Comparison of ENCODE assay signal across 34 mouse cellular contexts in the genomic region with DNA sequence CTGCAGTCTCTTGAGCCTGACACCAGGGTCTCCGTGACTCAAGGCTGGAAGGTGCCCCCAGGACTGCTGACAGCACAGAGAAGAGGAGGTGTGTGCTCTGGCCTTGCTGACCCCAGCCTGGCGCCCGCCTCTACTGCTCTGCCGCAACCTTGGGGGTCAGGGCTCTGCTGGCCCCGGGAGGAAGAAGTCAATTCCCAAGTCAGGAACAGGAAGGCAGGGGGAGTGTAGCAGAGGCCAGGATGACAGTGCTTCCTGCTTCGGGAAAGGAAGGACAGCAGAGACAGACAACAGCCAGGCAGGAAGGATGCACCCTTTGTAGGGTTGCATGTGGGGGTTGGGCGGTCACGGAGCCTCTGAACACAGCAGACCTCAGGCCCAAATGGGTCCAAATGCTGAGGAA. TPM values are rescaled to one million over a fixed set of nuclear protein-coding genes. Genes with fewer than 3 reads are reported as not detected.
A peak's percentile ranks its signal among the peaks of the same experiment; 100 is the strongest.
DNase-seq lines count a peak whose midpoint lies in the region; ATAC-seq and TF ChIP-seq lines count a peak whose summit lies in the region.
"Had no signal": no experiment of that assay in that cellular context is flagged by ENCODE, and none has a peak within 500 bp of the region (broad histone marks: within the 10 kb centered on the region; RNA-seq: fewer than 3 reads in every experiment).

No protein-coding gene starts in this region.

- DNase-seq in adrenal gland, postnatal 10 days, result peak; percentile 17
- no peak for DNase-seq in adrenal gland, postnatal 4 days (ENCODE audit: low spot score in 2 of 2)
- DNase-seq in kidney, adult 2 months, result peak; percentile 19
- no peak for DNase-seq in kidney, adult 11 months
- DNase-seq in liver, embryonic 13.5 days, result no peak
- peak; percentile 30 to 54 for DNase-seq in lung, postnatal 4 days
- DNase-seq in lung, postnatal 25 days (ENCODE audit: low spot score), result no peak
- DNase-seq: cerebellum, adult 11-12 months; cerebellum, adult 9-11 months; embryo, embryonic 11 days; gastrocnemius, postnatal 25 days; heart, adult 18-20 months; heart, postnatal 14 days; kidney, adult 18-20 months; kidney, postnatal 4 days; lung, embryonic 14.5 days; right cerebral cortex, postnatal 25 days had no signal

- H3K36me3 ChIP-seq in kidney, adult 2 months (ENCODE audit: control insufficient read depth, insufficient read depth, low read length), result no peaks in the 10 kb centered on the region
- H3K36me3 ChIP-seq in liver, embryonic 13.5 days, result no peaks in the 10 kb centered on the region
- no peaks in the 10 kb centered on the region for H3K36me3 ChIP-seq in liver, embryonic 12.5 days
- H3K36me3 ChIP-seq: embryonic facial prominence, embryonic 12.5 days; G1E; hindbrain, embryonic 10.5 days; hindbrain, embryonic 15.5 days; limb, embryonic 13.5 days; stomach, embryonic 15.5 days had no signal

- no peaks in the 10 kb centered on the region for H3K4me1 ChIP-seq in kidney, adult 2 months (ENCODE audit: control insufficient read depth, insufficient read depth, low read length)
- 0 out of 2 replicates have a peak, but pooled peaks cover 1% of the 10 kb centered on the region for H3K4me1 ChIP-seq in liver, embryonic 13.5 days (replicated peaks)
- peaks cover 2% of the 10 kb centered on the region for H3K4me1 ChIP-seq in liver, embryonic 12.5 days
- H3K4me1 ChIP-seq: embryonic facial prominence, embryonic 12.5 days; hindbrain, embryonic 15.5 days; limb, embryonic 13.5 days; stomach, embryonic 15.5 days had no signal

- no peaks in the 10 kb centered on the region for H3K9me3 ChIP-seq in liver, embryonic 13.5 days (replicated peaks)
- no peaks in the 10 kb centered on the region for H3K9me3 ChIP-seq in liver, embryonic 12.5 days (replicated peaks)
- H3K9me3 ChIP-seq: embryonic facial prominence, embryonic 12.5 days; G1E; hindbrain, embryonic 10.5 days; hindbrain, embryonic 15.5 days; limb, embryonic 13.5 days; stomach, embryonic 15.5 days had no signal

- no peaks in the 10 kb centered on the region for H3K27me3 ChIP-seq in kidney, adult 2 months (replicated peaks; ENCODE audit: control insufficient read depth, insufficient read depth, low read length)
- H3K27me3 ChIP-seq in liver, embryonic 13.5 days, result peaks cover 19% of the 10 kb centered on the region
- H3K27me3 ChIP-seq in liver, embryonic 12.5 days (replicated peaks), result peaks cover 59% of the 10 kb centered on the region

- ATAC-seq in liver, embryonic 13.5 days (ENCODE audit: low read depth), result 0 out of 2 replicates have a peak, but pooled peaks have one; percentile 31
- no peak for ATAC-seq in liver, embryonic 12.5 days
- ATAC-seq: forebrain, embryonic 14.5 days; inflammation-experienced regulatory T-cells, adult 6 months; midbrain, embryonic 16.5 days had no signal

- no peak overlapping the region for H3K27ac ChIP-seq in kidney, adult 2 months (ENCODE audit: insufficient read depth, low read depth, low read length)
- H3K27ac ChIP-seq in liver, embryonic 13.5 days, result no peak overlapping the region
- no peak overlapping the region for H3K27ac ChIP-seq in liver, embryonic 12.5 days
- H3K27ac ChIP-seq: embryonic facial prominence, embryonic 12.5 days; hindbrain, embryonic 10.5 days; hindbrain, embryonic 15.5 days; limb, embryonic 13.5 days; stomach, embryonic 15.5 days had no signal

- no peak for TF ChIP-seq CTCF in kidney, adult 2 months (conservative IDR thresholded peaks at IDR 0.05; ENCODE audit: insufficient read depth, insufficient read length, low read depth, low read length)

- 70% methylated on average over 8 of the region's 8 CpGs for WGBS in kidney, adult 2 months
- 34% methylated on average over 8 of the region's 8 CpGs for WGBS in liver, embryonic 13.5 days (ENCODE audit: insufficient replicate concordance)
- 33% methylated on average over 8 of the region's 8 CpGs for WGBS in liver, embryonic 12.5 days (ENCODE audit: insufficient replicate concordance)

- no peak overlapping the region for H3K9ac ChIP-seq in liver, embryonic 13.5 days
- no peak overlapping the region for H3K9ac ChIP-seq in liver, embryonic 12.5 days
- H3K9ac ChIP-seq: embryonic facial prominence, embryonic 12.5 days; hindbrain, embryonic 15.5 days; limb, embryonic 13.5 days; lung, embryonic 14.5 days; stomach, embryonic 15.5 days had no signal

- H3K4me2 ChIP-seq in liver, embryonic 13.5 days, result no peak overlapping the region
- no peak overlapping the region for H3K4me2 ChIP-seq in liver, embryonic 12.5 days
- H3K4me2 ChIP-seq: embryonic facial prominence, embryonic 12.5 days; hindbrain, embryonic 15.5 days; limb, embryonic 13.5 days; lung, embryonic 14.5 days; midbrain, embryonic 11.5 days; stomach, embryonic 15.5 days had no signal

- no peak overlapping the region for H3K4me3 ChIP-seq in kidney, adult 2 months (ENCODE audit: insufficient read depth, low read depth, low read length)
- no peak overlapping the region for H3K4me3 ChIP-seq in liver, embryonic 13.5 days (replicated peaks)
- H3K4me3 ChIP-seq in liver, embryonic 12.5 days, result no peak overlapping the region
- H3K4me3 ChIP-seq: embryonic facial prominence, embryonic 12.5 days; hindbrain, embryonic 10.5 days; hindbrain, embryonic 15.5 days; limb, embryonic 13.5 days; stomach, embryonic 15.5 days had no signal

- no peak for TF ChIP-seq POLR2A in kidney, adult 2 months (IDR thresholded peaks at IDR 0.05; ENCODE audit: low read depth, low read length)

RNA-seq across cellular contexts. Expression of a gene that starts 9.4 kb away (rescaled TPM):
- 10 to 100 TPM; 18.7 to 18.9 TPM for total RNA-seq in adrenal gland, postnatal 10 days (2021)
- 10 to 100 TPM; 23.3 to 24.2 TPM for total RNA-seq in adrenal gland, postnatal 4 days (2021)
- polyA plus RNA-seq in kidney, adult 2 months (2012; rRNA removed), result 9.7 and 9.9 TPM in 2 replicates
- 2.4 and 2.7 TPM in 2 replicates for polyA plus RNA-seq in liver, embryonic 13.5 days (2015; fragmentation: Nextera tagmentation; extraction: Ambion mirVana)
- polyA plus RNA-seq in liver, embryonic 12.5 days (2016; fragmentation: Nextera tagmentation; extraction: Ambion mirVana), result 4.7 and 4.8 TPM in 2 replicates
- total RNA-seq: megakaryocyte, adult 5-6 weeks; neutrophil, adult 5-6 weeks had no signal
- polyA plus RNA-seq: inflammation-experienced regulatory T-cells, adult 6 months had no signal

RNA-seq across cellular contexts. Expression of a gene that starts 44.9 kb away (rescaled TPM):
- total RNA-seq in adrenal gland, postnatal 10 days (2021), result not detected
- total RNA-seq in adrenal gland, postnatal 4 days (2021), result not detected
- polyA plus RNA-seq in kidney, adult 2 months (2012; rRNA removed), result not detected in 2 replicates
- not detected in 2 replicates for polyA plus RNA-seq in liver, embryonic 13.5 days (2015; fragmentation: Nextera tagmentation; extraction: Ambion mirVana)
- polyA plus RNA-seq in liver, embryonic 12.5 days (2016; fragmentation: Nextera tagmentation; extraction: Ambion mirVana), result not detected in 2 replicates
- total RNA-seq: G1E; gastrocnemius, adult 18-20 months; gastrocnemius, postnatal 25 days; layer of hippocampus, adult 8-10 months; left cerebral cortex, adult 8-10 months; megakaryocyte, adult 5-6 weeks; neutrophil, adult 5-6 weeks had no signal
- polyA plus RNA-seq: embryonic facial prominence, embryonic 12.5 days; forebrain, embryonic 14.5 days; G1E; hindbrain, embryonic 10.5 days; inflammation-experienced regulatory T-cells, adult 6 months; limb, embryonic 13.5 days; lung, embryonic 14.5 days; midbrain, embryonic 11.5 days; neural tube, embryonic 11.5 days; stomach, embryonic 15.5 days had no signal

Comparison
In these comparisons a context has a peak if more than half of its experiments do, and no peak if none do; other contexts are left out.
1. DNase-seq: peak in adrenal gland, postnatal 10 days (single experiment), kidney, adult 2 months (single experiment) and lung, postnatal 4 days (2 of 2); none in adrenal gland, postnatal 4 days (0 of 2), kidney, adult 11 months (single experiment), liver, embryonic 13.5 days (single experiment) and lung, postnatal 25 days (single experiment).